Mouse (Mus musculus): ENCODE data around the gene Vmn1r193. TPM values are rescaled to one million over a fixed set of nuclear protein-coding genes. Genes with fewer than 3 reads are reported as not detected.
"Not testable (repeated sequence)": the region's sequence is repeated elsewhere in the genome, so short reads cannot be mapped to it uniquely, and the experiment has no call there.

The Vmn1r193 gene
- not detected for total RNA-seq (2021)
- long read RNA-seq, experiment 1 = 0 reads
- long read RNA-seq, experiment 2 = 0 reads

DNA sequence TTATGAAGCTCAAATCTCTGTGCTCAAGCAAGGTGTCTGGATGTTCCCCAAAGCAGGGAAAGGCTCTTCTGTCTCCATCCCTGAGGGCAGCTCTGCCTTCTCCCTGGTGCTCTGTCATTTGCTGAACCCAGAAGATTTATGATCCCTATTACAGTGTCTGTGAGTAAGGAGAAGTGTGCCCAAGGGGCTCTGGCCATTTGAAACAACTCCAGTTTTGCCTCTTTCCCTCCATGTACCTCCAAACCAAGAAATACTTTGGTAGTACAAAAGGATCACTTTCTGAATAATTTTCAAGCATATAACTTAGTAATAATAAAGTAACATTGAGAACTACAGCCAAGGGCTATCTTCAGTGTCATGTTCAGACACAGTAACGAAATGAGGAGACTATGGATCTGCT lies at the start of gene Vmn1r193:
Gene Vmn1r193 (minus strand): TSS at position 101 of the 400 bp plus-strand sequence.
- DNase-seq (ENCODE audit: low spot score in 2 of 2) = not testable (repeated sequence)

- DNase-seq (ENCODE audit: low spot score in 2 of 2) = no peak
These were observed 48.8 kb upstream of the Vmn1r193 start for GRCm38 (mm10) chr13:22271721-22272120.

GRCm38 (mm10) chr13:22270222-22270621 lies 47.3 kb upstream of the Vmn1r193 start, which contains the start of gene Vmn1r195:
TSS of gene Vmn1r195 (plus strand) at chr13:22270522.
- not testable (repeated sequence) for DNase-seq (ENCODE audit: low spot score in 2 of 2)

DNA sequence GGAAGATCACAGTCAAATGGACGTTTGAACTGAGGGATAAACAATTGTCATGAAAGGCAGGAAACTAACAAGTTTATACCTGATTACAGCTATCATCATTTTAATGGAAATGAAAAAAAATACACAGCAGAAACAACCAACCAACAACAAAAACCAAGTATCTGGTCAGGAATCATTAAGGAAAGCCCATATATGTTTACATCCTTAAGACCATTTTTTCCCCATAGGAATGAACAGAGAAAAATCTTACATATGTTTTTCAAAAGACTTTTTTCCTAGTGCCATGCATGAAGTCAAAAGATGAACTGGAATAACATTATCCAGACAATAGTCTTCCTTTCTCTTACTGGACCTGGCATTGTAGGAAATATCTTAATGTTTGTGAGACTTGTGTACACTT lies 21.0 kb upstream of the Vmn1r193 start, which contains the start of gene Vmn1r194:
Gene Vmn1r194 (plus strand): TSS at position 301 of the 400 bp plus-strand sequence.
- DNase-seq (ENCODE audit: low spot score in 2 of 2) = no peak

DNA sequence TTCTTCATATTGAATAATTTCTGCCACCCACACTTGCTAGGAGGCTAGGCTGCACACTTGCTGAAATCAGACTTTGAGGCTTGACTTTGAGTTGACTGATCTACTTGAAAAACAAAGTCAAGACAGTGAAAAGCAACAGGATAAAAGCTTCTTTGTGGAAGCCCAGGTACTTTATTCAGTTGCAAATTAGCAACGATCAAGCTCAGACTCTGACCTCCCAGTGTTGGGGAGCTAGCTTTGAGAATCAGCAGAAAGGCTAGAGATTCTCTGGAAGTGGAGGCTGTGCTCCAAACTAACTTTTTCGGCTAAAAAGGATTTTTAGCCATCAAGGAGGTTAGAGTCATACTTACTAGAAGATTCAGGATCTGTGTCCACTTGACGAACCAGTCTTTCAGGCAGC lies 30.2 kb downstream of the Vmn1r193 start:
- not testable (repeated sequence) for DNase-seq (ENCODE audit: low spot score in 2 of 2)

- DNase-seq (ENCODE audit: low spot score in 2 of 2) = no peak
These were observed 31.9 kb downstream of the Vmn1r193 start, which contains the start of gene Vmn1r192 for GRCm38 (mm10) chr13:22191041-22191440. TSS of gene Vmn1r192 (minus strand) at chr13:22191141.

DNA sequence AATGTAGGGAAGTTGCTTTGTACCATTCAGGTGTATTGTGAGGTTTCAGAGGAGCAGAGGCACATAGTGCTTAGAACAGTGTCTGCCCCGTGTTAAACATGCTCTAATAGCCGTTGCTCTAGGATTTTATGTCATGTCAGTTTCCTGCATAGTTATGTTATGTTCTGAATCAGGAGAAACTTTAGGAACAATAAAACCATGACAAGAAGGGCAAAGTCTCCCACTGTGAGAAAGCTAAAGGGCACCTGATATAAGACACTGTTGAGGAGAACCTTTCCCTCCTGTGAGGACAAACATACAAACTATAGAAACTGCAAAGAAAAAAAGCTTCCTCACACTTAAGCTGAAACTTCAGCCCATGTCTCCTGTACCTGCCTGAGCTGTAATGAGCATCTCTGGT lies 32.6 kb downstream of the Vmn1r193 start:
- no peak for DNase-seq (ENCODE audit: low spot score in 2 of 2)

DNA sequence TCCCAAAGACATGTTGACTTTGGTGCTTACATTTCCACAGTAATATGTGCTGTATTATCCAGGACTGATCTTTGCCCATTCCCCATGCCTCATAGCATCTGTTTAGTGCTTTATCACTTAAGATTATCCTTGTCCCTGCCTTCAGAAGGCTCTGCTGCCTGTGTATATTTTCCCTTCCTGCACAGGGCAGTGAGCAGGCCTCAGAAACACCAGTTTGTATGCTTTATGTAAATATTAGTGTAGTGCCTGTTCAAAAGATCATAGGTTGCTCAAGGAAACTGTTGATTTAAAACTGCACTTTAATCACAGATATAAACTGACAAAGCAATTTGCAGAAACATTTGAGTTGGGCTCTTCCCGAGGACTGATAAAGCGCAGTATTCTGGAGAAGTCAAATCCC lies 33.6 kb downstream of the Vmn1r193 start:
- no peak for DNase-seq (ENCODE audit: low spot score in 2 of 2)

DNA sequence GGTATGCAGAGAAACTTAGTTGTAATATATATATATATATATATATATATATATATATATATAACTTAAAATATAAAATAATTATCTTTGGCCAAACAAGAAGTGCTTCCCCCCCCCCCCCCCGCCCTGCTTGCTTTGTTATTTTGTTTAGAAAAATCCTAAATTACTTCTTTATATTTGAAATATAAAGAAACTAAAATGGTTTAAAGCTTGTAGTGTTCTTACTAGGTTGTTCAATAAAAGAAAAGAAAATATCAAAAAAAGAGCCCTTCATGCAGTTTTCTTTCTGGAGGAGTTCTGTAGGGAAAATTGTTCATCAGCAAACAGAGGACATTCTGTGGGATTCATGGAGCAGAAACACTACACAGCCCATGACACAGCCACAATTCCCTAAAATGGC lies 39.1 kb downstream of the Vmn1r193 start, which contains the start of gene Vmn1r191:
Gene Vmn1r191 (minus strand): TSS at position 101 of the 400 bp plus-strand sequence.
- DNase-seq (ENCODE audit: low spot score in 2 of 2) = no peak

GRCm38 (mm10) chr13:22168416-22168815 lies 54.5 kb downstream of the Vmn1r193 start:
- no peak for DNase-seq (ENCODE audit: low spot score in 2 of 2)

Small RNA genes within 50 kb of the gene (microRNA-seq; reads per million reads assigned to microRNA genes)
- 0 reads per million in 2 experiments for gene Gm23282 (ENCODE audit: borderline number of aligned reads in 2 of 2)
- 0 reads per million in 2 experiments for gene Gm25084 (ENCODE audit: borderline number of aligned reads in 2 of 2)

Other genes with a start within 250 kb of the Vmn1r193 start
- not detected for gene Pom121l2, start 242.0 kb downstream of the Vmn1r193 start, total RNA-seq (2021)
- gene Prss16, start 213.4 kb downstream of the Vmn1r193 start, total RNA-seq (2021) = under 1 TPM in 1 of 2 experiments, not detected in 1; 0.96 TPM
- 10 to 100 TPM in 1 of 2 experiments, not detected in 1; 16.5 TPM for gene Hist1h2ah, start 187.6 kb downstream of the Vmn1r193 start, total RNA-seq (2021)
- 10 to 100 TPM; 18.0 to 23.9 TPM for gene Hist1h2bk, start 187.3 kb downstream of the Vmn1r193 start, total RNA-seq (2021)
- gene Hist1h4i, start 181.8 kb downstream of the Vmn1r193 start, total RNA-seq (2021) = 10 to 100 TPM; 40.1 to 68.2 TPM
- 10 to 100 TPM; 11.9 to 12.2 TPM for gene Hist1h2ag, start 180.2 kb downstream of the Vmn1r193 start, total RNA-seq (2021)
- gene Hist1h2bj, start 179.9 kb downstream of the Vmn1r193 start, total RNA-seq (2021) = 10 to 100 TPM in 1 of 2 experiments, 1 to 10 TPM in 1; 8.0 to 15.6 TPM
- gene Vmn1r188, start 138.7 kb downstream of the Vmn1r193 start, total RNA-seq (2021) = not detected
- gene Vmn1r189, start 117.3 kb downstream of the Vmn1r193 start, total RNA-seq (2021) = not detected
- gene Vmn1r191, start 39.2 kb downstream of the Vmn1r193 start, total RNA-seq (2021) = not detected
- not detected for gene Vmn1r192, start 32.0 kb downstream of the Vmn1r193 start, total RNA-seq (2021)
- not detected for gene Vmn1r194, start 21.1 kb upstream of the Vmn1r193 start, total RNA-seq (2021)
- not detected for gene Vmn1r195, start 47.4 kb upstream of the Vmn1r193 start, total RNA-seq (2021)
- gene Vmn1r196, start 66.8 kb upstream of the Vmn1r193 start, total RNA-seq (2021) = not detected
- gene Vmn1r197, start 101.4 kb upstream of the Vmn1r193 start, total RNA-seq (2021) = not detected
- gene Vmn1r198, start 127.2 kb upstream of the Vmn1r193 start, total RNA-seq (2021) = not detected
- not detected for gene Vmn1r199, start 156.7 kb upstream of the Vmn1r193 start, total RNA-seq (2021)
- not detected for gene Vmn1r200, start 167.2 kb upstream of the Vmn1r193 start, total RNA-seq (2021)
- gene Vmn1r201, start 248.8 kb upstream of the Vmn1r193 start, total RNA-seq (2021) = not detected